Mouse (Mus musculus) ES-Bruce4 (cell line): ENCODE measurements at regions not wholly inside any gene's neighbourhood (a gene's known extent, or its start where the extent isn't known, plus 50 kb on each side); places are given as distances from the start of the nearest gene placed in this dataset.
A peak's percentile ranks its signal among the peaks of the same experiment; 100 is the strongest.

Source experiments
- H3K27ac ChIP-seq: 2 replicates; pipeline ENCODE4 v1.5.1; 2012; ENCODE audit warnings: low read length, inconsistent platforms; ENCODE audit not compliant: insufficient read depth
- H3K27me3 ChIP-seq: 2 replicates; pipeline ENCODE4 v1.6.1; 2012; ENCODE audit warnings: mild to moderate bottlenecking, low read length, inconsistent platforms; ENCODE audit not compliant: control insufficient read depth, poor library complexity, insufficient read depth, severe bottlenecking
- H3K36me3 ChIP-seq: 2 replicates; pipeline ENCODE4 v1.6.1; 2012; ENCODE audit warnings: inconsistent platforms, mild to moderate bottlenecking, low read length, moderate library complexity; ENCODE audit not compliant: control insufficient read depth, poor library complexity, insufficient read depth, severe bottlenecking
- H3K4me1 ChIP-seq: one replicate; pipeline ENCODE4 v1.8.1; 2011; ENCODE audit warnings: low read length; ENCODE audit not compliant: control insufficient read depth, insufficient read depth
- H3K4me3 ChIP-seq: 2 replicates; pipeline ENCODE4 v1.5.1; 2011; ENCODE audit warnings: low read depth, mild to moderate bottlenecking, low read length
- H3K9ac ChIP-seq: 2 replicates; pipeline ENCODE4 v1.6.1; 2012; ENCODE audit warnings: low read depth, mild to moderate bottlenecking, inconsistent platforms; ENCODE audit not compliant: poor library complexity, severe bottlenecking
- H3K9me3 ChIP-seq: replicated peaks from 2 replicates; pipeline ENCODE4 v1.6.1; 2012; ENCODE audit warnings: mild to moderate bottlenecking, low read length, inconsistent platforms; ENCODE audit not compliant: control insufficient read depth, poor library complexity, insufficient read depth, severe bottlenecking
- CTCF ChIP-seq: IDR thresholded peaks from one replicate; pipeline ENCODE4 v1.8.1; 2011; ENCODE audit warnings: low read depth, low read length
- EP300 ChIP-seq: IDR thresholded peaks from 2 replicates; pipeline ENCODE4 v1.6.1; 2011; ENCODE audit warnings: low read depth, low read length; ENCODE audit not compliant: insufficient read depth
- POLR2A ChIP-seq: IDR thresholded peaks from one replicate; pipeline ENCODE4 v1.8.1; 2011; ENCODE audit warnings: low read length; ENCODE audit not compliant: insufficient read depth

DNA sequence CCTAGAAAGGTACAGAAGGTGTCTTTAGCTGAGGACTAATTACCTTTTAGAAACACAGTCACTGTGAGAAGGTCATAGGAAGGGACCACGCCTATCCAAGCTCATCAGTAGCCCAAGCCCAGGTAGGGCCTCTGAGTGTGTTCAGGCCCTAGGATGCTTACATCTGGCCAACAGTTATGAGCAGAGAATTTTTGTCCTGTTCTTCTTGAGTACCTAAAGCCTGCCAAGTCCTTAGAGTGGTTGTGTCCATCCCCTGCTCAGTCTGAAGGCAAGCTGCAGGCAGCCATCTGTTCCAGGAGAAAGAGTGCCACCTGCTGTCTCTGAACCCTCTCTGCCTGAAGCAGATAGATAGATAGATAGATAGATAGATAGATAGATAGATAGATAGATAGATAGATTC, 100.3 kb upstream of the Xcl1 start:
- Histone ChIP-seq H3K9ac (no peak overlapping the region), H3K27me3 (no peaks in the 10 kb centered on the region), H3K9me3 (no peaks in the 10 kb centered on the region), H3K4me1 (no peaks in the 10 kb centered on the region), H3K36me3 (no peaks in the 10 kb centered on the region), H3K27ac (no peak overlapping the region), H3K4me3 (no peak overlapping the region)
- TF ChIP-seq CTCF (peak; percentile 22), POLR2A (no peak)

DNA sequence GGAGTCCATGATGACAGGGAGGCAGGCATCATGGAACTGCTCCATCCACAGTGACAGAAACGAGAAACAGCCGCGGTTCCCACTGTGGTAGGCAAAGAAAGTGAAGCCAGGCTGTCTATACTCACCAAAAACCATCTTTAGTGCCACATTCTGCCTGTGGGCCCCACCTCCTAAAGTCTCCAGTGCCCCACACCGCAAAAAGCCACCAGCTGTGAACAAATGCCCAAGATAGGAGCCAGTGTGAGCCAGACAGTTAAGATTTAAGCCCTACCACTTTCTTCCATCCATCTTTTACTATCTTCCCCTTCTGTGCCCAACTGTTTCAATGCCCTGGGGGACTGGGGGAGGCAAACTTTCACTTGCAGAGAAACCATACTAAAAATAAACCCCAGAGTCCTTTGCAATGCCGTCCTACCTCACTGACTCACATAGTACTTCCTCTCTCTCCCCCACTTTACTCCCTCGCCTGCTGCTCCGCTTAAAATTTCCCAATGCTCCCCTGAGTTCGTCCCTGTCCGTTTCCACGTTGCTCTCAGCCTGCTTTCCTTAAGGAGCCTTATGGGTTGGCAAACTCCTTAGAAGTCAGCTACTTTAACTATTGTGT, 85.7 kb upstream of the Xcl1 start:
- H3K27me3 ChIP-seq: no peaks in the 10 kb centered on the region
- no peaks in the 10 kb centered on the region for H3K36me3 ChIP-seq
- no peak overlapping the region for H3K9ac ChIP-seq
- no peaks in the 10 kb centered on the region for H3K4me1 ChIP-seq
- H3K27ac ChIP-seq: no peak overlapping the region
- no peak overlapping the region for H3K4me3 ChIP-seq
- TF ChIP-seq POLR2A (no peak), CTCF (no peak), EP300 (no peak)
- H3K9me3 ChIP-seq: 0 out of 2 replicates have a peak, but pooled peaks cover 4% of the 10 kb centered on the region

- H3K9me3 ChIP-seq: 0 out of 2 replicates have a peak, but pooled peaks cover 4% of the 10 kb centered on the region
- H3K4me3 ChIP-seq: peak overlapping the region; percentile 46
- no peak overlapping the region for H3K27ac ChIP-seq
- no peaks in the 10 kb centered on the region for H3K4me1 ChIP-seq
- no peaks in the 10 kb centered on the region for H3K27me3 ChIP-seq
- no peak overlapping the region for H3K9ac ChIP-seq
- H3K36me3 ChIP-seq: no peaks in the 10 kb centered on the region
- no peak for TF ChIP-seq POLR2A
- TF ChIP-seq EP300: no peak
- TF ChIP-seq CTCF: no peak
Measured at GRCm38 (mm10) chr1:165018692-165019309, 83.5 kb upstream of the Xcl1 start.

DNA sequence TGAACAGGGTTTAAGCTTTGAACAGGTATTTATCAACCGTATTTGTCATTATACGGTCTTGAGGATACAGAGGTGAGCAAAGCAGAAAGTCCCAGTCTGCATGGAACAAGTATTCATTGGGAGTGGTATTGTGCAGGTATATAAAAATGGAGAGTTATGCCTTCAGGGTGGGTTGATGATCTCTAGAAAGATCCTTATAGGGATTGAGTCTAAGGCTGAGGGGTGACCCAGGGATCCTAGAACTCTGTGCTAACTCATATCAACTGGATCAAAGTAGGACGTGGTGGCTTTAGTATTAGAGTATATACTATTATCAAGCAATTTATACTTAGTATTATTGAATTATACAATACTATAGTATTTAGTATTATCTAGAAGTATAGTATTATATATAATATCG, 82.9 kb upstream of the Xcl1 start:
- Histone ChIP-seq H3K36me3 (no peaks in the 10 kb centered on the region), H3K4me3 (no peak overlapping the region), H3K27ac (no peak overlapping the region), H3K9me3 (0 out of 2 replicates have a peak, but pooled peaks cover 4% of the 10 kb centered on the region), H3K9ac (no peak overlapping the region), H3K4me1 (no peaks in the 10 kb centered on the region), H3K27me3 (no peaks in the 10 kb centered on the region)
- no peak for TF ChIP-seq EP300
- TF ChIP-seq CTCF: no peak
- no peak for TF ChIP-seq POLR2A

DNA sequence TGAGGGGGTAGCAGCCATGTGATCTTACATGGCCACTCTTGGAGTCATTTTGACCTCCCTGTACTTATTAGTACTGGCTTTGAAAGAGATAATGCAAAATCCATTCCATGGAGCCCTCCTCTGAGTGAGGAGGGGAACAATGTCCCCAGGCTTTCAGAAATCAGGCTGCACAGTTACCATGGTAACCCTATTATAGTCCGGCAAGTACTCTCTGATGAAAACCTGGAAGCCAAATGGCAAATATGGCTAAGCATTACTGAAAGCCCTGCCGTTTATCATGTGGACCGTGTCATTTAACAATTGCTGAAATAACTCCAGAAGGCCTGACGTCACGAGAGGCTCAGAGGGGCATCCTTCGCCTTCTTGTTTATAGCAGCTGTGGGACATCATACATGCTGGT, 82.5 kb upstream of the Xcl1 start:
- no peaks in the 10 kb centered on the region for H3K4me1 ChIP-seq
- H3K36me3 ChIP-seq: no peaks in the 10 kb centered on the region
- no peak overlapping the region for H3K27ac ChIP-seq
- H3K9ac ChIP-seq: no peak overlapping the region
- TF ChIP-seq POLR2A: no peak
- TF ChIP-seq EP300: no peak
- TF ChIP-seq CTCF: no peak
- 0 out of 2 replicates have a peak, but pooled peaks cover 4% of the 10 kb centered on the region for H3K9me3 ChIP-seq
- no peak overlapping the region for H3K4me3 ChIP-seq
- no peaks in the 10 kb centered on the region for H3K27me3 ChIP-seq

- no peak overlapping the region for H3K4me3 ChIP-seq
- H3K4me1 ChIP-seq: no peaks in the 10 kb centered on the region
- no peaks in the 10 kb centered on the region for H3K27me3 ChIP-seq
- TF ChIP-seq CTCF (no peak), EP300 (no peak), POLR2A (no peak)
- H3K27ac ChIP-seq: no peak overlapping the region
- H3K36me3 ChIP-seq: no peaks in the 10 kb centered on the region
- H3K9ac ChIP-seq: no peak overlapping the region
- no peaks in the 10 kb centered on the region for H3K9me3 ChIP-seq
Measured at GRCm38 (mm10) chr1:165014328-165014727, 79.0 kb upstream of the Xcl1 start.
